In the genomic region with DNA sequence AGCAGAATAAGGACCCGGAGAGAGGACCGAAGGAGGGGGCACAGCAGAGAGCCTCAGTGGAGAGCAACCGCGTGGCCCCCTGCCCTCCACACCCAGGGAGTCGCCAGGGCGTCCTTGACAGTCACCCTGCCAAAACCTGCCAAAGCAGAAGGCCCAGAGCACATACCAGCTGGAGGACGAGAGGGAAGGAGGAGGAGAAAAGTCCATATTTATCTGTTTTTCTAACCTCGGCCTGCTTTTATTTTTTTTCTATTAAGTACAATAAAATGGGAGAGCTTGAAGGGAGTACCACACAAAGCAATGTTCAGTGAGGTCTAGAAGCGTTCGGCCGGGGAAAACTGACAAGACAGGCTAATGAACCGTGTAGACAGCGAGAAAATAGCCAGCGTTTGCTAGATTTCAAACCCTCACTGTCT, we compare ENCODE assay signal across 8 mouse cellular contexts. TPM values are rescaled to one million over a fixed set of nuclear protein-coding genes. Genes with fewer than 3 reads are reported as not detected.
A peak's percentile ranks its signal among the peaks of the same experiment; 100 is the strongest.
DNase-seq lines count a peak whose midpoint lies in the region; ATAC-seq and TF ChIP-seq lines count a peak whose summit lies in the region.

No protein-coding gene starts in this region.

- no peak for TF ChIP-seq CTCF in testis, adult 2 months (IDR thresholded peaks at IDR 0.05; ENCODE audit: control insufficient read depth, insufficient read depth, insufficient replicate concordance, low read depth, low read length)
- TF ChIP-seq CTCF in gastrocnemius, adult 2 months (IDR thresholded peaks at IDR 0.05): no peak

- DNase-seq in testis, postnatal 14 days (ENCODE audit: low spot score): no peak
- DNase-seq in heart, postnatal 4 days: peak; percentile 56
- peak; percentile 61 for DNase-seq in midbrain, embryonic 14.5 days
- no peak for DNase-seq in gastrocnemius, adult 2 months
- DNase-seq in gastrocnemius, adult 8-10 months (ENCODE audit: low spot score in 2 of 2): no peak
- no peak for DNase-seq in layer of hippocampus, postnatal 14 days (ENCODE audit: low spot score in 2 of 2)

- peak overlapping the region; percentile 54; the same call in 1 of the 2 replicates for H3K27ac ChIP-seq in testis, adult 2 months (ENCODE audit: control insufficient read depth, insufficient read depth, low read depth, low read length)
- peak overlapping the region; percentile 60; the same call in 1 of the 2 replicates for H3K27ac ChIP-seq in embryonic facial prominence, embryonic 12.5 days
- peak overlapping the region; percentile 15; the same call in 1 of the 2 replicates for H3K27ac ChIP-seq in midbrain, embryonic 14.5 days (replicated peaks; ENCODE audit: low read depth, low read length)
- H3K27ac ChIP-seq in gastrocnemius, adult 2 months: no peak overlapping the region

- peak overlapping the region; percentile 80 for H3K4me2 ChIP-seq in embryonic facial prominence, embryonic 12.5 days (replicated peaks)
- peak overlapping the region; percentile 92 for H3K4me2 ChIP-seq in midbrain, embryonic 14.5 days (ENCODE audit: low read length)

- no peak overlapping the region for H3K4me3 ChIP-seq in testis, adult 2 months (ENCODE audit: control insufficient read depth, low read depth, low read length)
- peak overlapping the region; percentile 26; the same call in 1 of the 2 replicates for H3K4me3 ChIP-seq in embryonic facial prominence, embryonic 12.5 days
- peak overlapping the region; percentile 1 for H3K4me3 ChIP-seq in midbrain, embryonic 14.5 days (replicated peaks; ENCODE audit: low read depth, low read length)
- H3K4me3 ChIP-seq in gastrocnemius, adult 2 months: no peak overlapping the region

- H3K9ac ChIP-seq in embryonic facial prominence, embryonic 12.5 days: peak overlapping the region; percentile 49
- H3K9ac ChIP-seq in midbrain, embryonic 14.5 days (replicated peaks; ENCODE audit: low read length): no peak overlapping the region; the same call in 1 of the 2 replicates

- TF ChIP-seq POLR2A in testis, adult 2 months (IDR thresholded peaks at IDR 0.05; ENCODE audit: control insufficient read depth, low read depth, low read length): no peak

- no peaks in the 10 kb centered on the region for H3K9me3 ChIP-seq in embryonic facial prominence, embryonic 12.5 days
- H3K9me3 ChIP-seq in midbrain, embryonic 14.5 days (ENCODE audit: control insufficient read depth, low read length): no peaks in the 10 kb centered on the region

- no peak for ATAC-seq in embryonic facial prominence, embryonic 12.5 days (ENCODE audit: insufficient number of reproducible peaks, insufficient read depth, low FRiP score, low TSS enrichment)
- peak; percentile 44; the same call in 1 of the 2 replicates for ATAC-seq in midbrain, embryonic 14.5 days (ENCODE audit: low FRiP score, low TSS enrichment)

- no peaks in the 10 kb centered on the region for H3K36me3 ChIP-seq in testis, adult 2 months (ENCODE audit: control insufficient read depth, insufficient read depth, low read length)
- H3K36me3 ChIP-seq in embryonic facial prominence, embryonic 12.5 days: no peaks in the 10 kb centered on the region; the same call in 1 of the 2 replicates
- H3K36me3 ChIP-seq in midbrain, embryonic 14.5 days (ENCODE audit: control insufficient read depth, insufficient read depth, low read length): no peaks in the 10 kb centered on the region

- peaks cover 6% of the 10 kb centered on the region for H3K27me3 ChIP-seq in testis, adult 2 months (ENCODE audit: control insufficient read depth, insufficient read depth, low read length)
- H3K27me3 ChIP-seq in embryonic facial prominence, embryonic 12.5 days: peaks cover 27% of the 10 kb centered on the region
- H3K27me3 ChIP-seq in midbrain, embryonic 14.5 days (ENCODE audit: control insufficient read depth, insufficient read depth, low read length): peaks cover 6% of the 10 kb centered on the region; the same call in 1 of the 2 replicates

- 10% methylated on average over 14 of the region's 14 CpGs for WGBS in embryonic facial prominence, embryonic 12.5 days
- 10% methylated on average over 14 of the region's 14 CpGs for WGBS in midbrain, embryonic 14.5 days

- intact Hi-C loops in gastrocnemius, adult 2 months (cut with DNase I): no loop called here

- H3K4me1 ChIP-seq in testis, adult 2 months (ENCODE audit: control insufficient read depth, insufficient read depth, low read length): peaks cover 18% of the 10 kb centered on the region
- peaks cover 17% of the 10 kb centered on the region for H3K4me1 ChIP-seq in embryonic facial prominence, embryonic 12.5 days
- H3K4me1 ChIP-seq in midbrain, embryonic 14.5 days (ENCODE audit: control insufficient read depth, insufficient read depth, low read length): peaks cover 55% of the 10 kb centered on the region

RNA-seq across cellular contexts. Expression of a gene that starts 8.4 kb away (rescaled TPM):
- polyA plus RNA-seq in testis, adult 2 months (2012; rRNA removed): 1.9 and 2.0 TPM in 2 replicates
- 108 and 113 TPM in 2 replicates for polyA plus RNA-seq in embryonic facial prominence, embryonic 12.5 days (2016; fragmentation: Nextera tagmentation; extraction: Ambion mirVana)
- 10 to 100 TPM; 37.8 to 41.6 TPM for total RNA-seq in heart, postnatal 4 days (2021)
- 33.4 and 51.7 TPM in 2 replicates for polyA plus RNA-seq in midbrain, embryonic 14.5 days (2014; fragmentation: Nextera tagmentation; extraction: Ambion mirVana)
- total RNA-seq in gastrocnemius, adult 2 months (2021): 1 to 10 TPM; 3.0 to 4.0 TPM
- 1 to 10 TPM; 3.3 to 4.6 (median 3.7) TPM for total RNA-seq in gastrocnemius, adult 8-10 months (2022)
- 1 to 10 TPM; 2.0 to 2.9 TPM for total RNA-seq in layer of hippocampus, postnatal 14 days (2021)

Comparison
In these comparisons a context has a peak if more than half of its experiments do, and no peak if none do; other contexts are left out.
1. H3K4me3 ChIP-seq: peak in embryonic facial prominence, embryonic 12.5 days (single experiment) and midbrain, embryonic 14.5 days (single experiment); none in testis, adult 2 months (single experiment) and gastrocnemius, adult 2 months (single experiment).
2. DNase-seq: peak in heart, postnatal 4 days (single experiment) and midbrain, embryonic 14.5 days (single experiment); none in testis, postnatal 14 days (single experiment), gastrocnemius, adult 2 months (single experiment), gastrocnemius, adult 8-10 months (0 of 2) and layer of hippocampus, postnatal 14 days (0 of 2).
3. RNA of a gene that starts 8.4 kb away (total RNA-seq): 37.8 to 41.6 TPM in heart, postnatal 4 days; 3.0 to 4.0 TPM in gastrocnemius, adult 2 months, 3.3 to 4.6 TPM in gastrocnemius, adult 8-10 months and 2.0 to 2.9 TPM in layer of hippocampus, postnatal 14 days; every median in the first group is over 4 times any median in the second.